Comparison of ENCODE assay signal across 9 mouse cellular contexts in genomic region chr1:38241221-38241666, GRCm38 (mm10).
A peak's percentile ranks its signal among the peaks of the same experiment; 100 is the strongest.
DNase-seq lines count a peak whose midpoint lies in the region; ATAC-seq lines count a peak whose summit lies in the region.
"Had no signal": no experiment of that assay in that cellular context is flagged by ENCODE, and none has a peak within 500 bp of the region (broad histone marks: within the 10 kb centered on the region; RNA-seq: fewer than 3 reads in every experiment).

No protein-coding gene starts in this region.

- H3K4me1 ChIP-seq in heart, embryonic 12.5 days (replicated peaks), result peaks cover 29% of the 10 kb centered on the region
- peaks cover 28% of the 10 kb centered on the region for H3K4me1 ChIP-seq in limb, embryonic 15.5 days

- H3K4me3 ChIP-seq in heart, embryonic 12.5 days, result no peak overlapping the region
- H3K4me3 ChIP-seq in limb, embryonic 15.5 days, result no peak overlapping the region
- H3K4me3 ChIP-seq: megakaryocyte, embryonic 14.5 days had no signal

- H3K9ac ChIP-seq in heart, embryonic 12.5 days, result no peak overlapping the region
- H3K9ac ChIP-seq in limb, embryonic 15.5 days, result no peak overlapping the region

- no peak overlapping the region for H3K4me2 ChIP-seq in heart, embryonic 12.5 days
- no peak overlapping the region for H3K4me2 ChIP-seq in limb, embryonic 15.5 days

- WGBS in heart, embryonic 12.5 days, result 79% methylated on average over 6 of the region's 6 CpGs
- 58% methylated on average over 6 of the region's 6 CpGs for WGBS in limb, embryonic 15.5 days

- H3K9me3 ChIP-seq in heart, embryonic 12.5 days (replicated peaks), result no peaks in the 10 kb centered on the region
- H3K9me3 ChIP-seq in limb, embryonic 15.5 days, result no peaks in the 10 kb centered on the region
- H3K9me3 ChIP-seq: megakaryocyte, embryonic 14.5 days had no signal

- no peak overlapping the region for H3K27ac ChIP-seq in heart, embryonic 12.5 days (ENCODE audit: poor library complexity, severe bottlenecking)
- peak overlapping the region; percentile 60; the same call in 1 of the 2 replicates for H3K27ac ChIP-seq in limb, embryonic 15.5 days

- peak; percentile 23 to 35 for DNase-seq in heart, postnatal 14 days
- peak; percentile 47 for DNase-seq in adrenal gland, postnatal 14 days
- peak; percentile 35 for DNase-seq in heart, postnatal 25 days (ENCODE audit: low spot score)
- no peak for DNase-seq in adipocyte (ENCODE audit: low spot score)
- DNase-seq in right cerebral cortex, postnatal 10 days (ENCODE audit: low spot score in 2 of 2), result no peak

- no peak for ATAC-seq in heart, embryonic 12.5 days (ENCODE audit: insufficient number of reproducible peaks, low FRiP score)
- no peak for ATAC-seq in limb, embryonic 15.5 days (ENCODE audit: insufficient number of reproducible peaks, low FRiP score, low TSS enrichment, low read depth)
- ATAC-seq: intestine, postnatal 0 days had no signal

- intact Hi-C loops in heart, postnatal 14 days (cut with DNase I), result loop anchor here (10.0 kb wide), 1 partner anchor 134 kb away; no protein-coding TSS in a partner anchor
- intact Hi-C loops in heart, postnatal 25 days (cut with DNase I), result loop anchor here (5.0 kb wide), 2 partner anchors 66 to 81 kb away; no protein-coding TSS in a partner anchor

- H3K27me3 ChIP-seq in heart, embryonic 12.5 days (replicated peaks), result no peaks in the 10 kb centered on the region
- no peaks in the 10 kb centered on the region for H3K27me3 ChIP-seq in limb, embryonic 15.5 days

- no peaks in the 10 kb centered on the region for H3K36me3 ChIP-seq in heart, embryonic 12.5 days
- H3K36me3 ChIP-seq in limb, embryonic 15.5 days, result no peaks in the 10 kb centered on the region

Comparison
In these comparisons a context has a peak if more than half of its experiments do, and no peak if none do; other contexts are left out.
1. DNase-seq: peak in heart, postnatal 14 days (2 of 2), adrenal gland, postnatal 14 days (single experiment) and heart, postnatal 25 days (single experiment); none in adipocyte (single experiment) and right cerebral cortex, postnatal 10 days (0 of 2).